Mouse (Mus musculus): ENCODE results near the gene Cdkal1.

DNA sequence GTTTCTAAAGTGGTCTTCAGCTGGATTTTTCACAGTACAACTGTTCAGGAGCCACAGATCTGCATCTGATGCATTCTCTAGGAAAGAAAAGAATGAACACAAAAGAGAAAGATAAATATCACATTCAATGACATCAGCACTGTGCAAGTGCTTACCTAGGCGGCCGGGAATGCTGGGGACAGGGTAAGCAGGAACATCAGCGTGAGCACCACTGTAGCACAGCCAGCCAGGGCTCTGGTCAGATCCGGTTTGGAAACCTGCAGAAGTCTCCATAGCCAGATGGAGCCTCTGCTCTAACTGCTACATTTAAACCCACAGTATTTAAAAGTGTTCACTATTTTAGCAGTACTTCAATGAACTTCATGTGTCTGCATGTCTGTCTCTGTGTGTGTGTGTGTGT, 78.2 kb downstream of the Cdkal1 start:
- no peak for TF ChIP-seq CTCF (IDR thresholded peaks at IDR 0.05; ENCODE audit: control insufficient read depth, insufficient read depth, insufficient read length)
- no peak for TF ChIP-seq USF1 (IDR thresholded peaks at IDR 0.05; ENCODE audit: low read depth)
- no peak for TF ChIP-seq FOSL1 (IDR thresholded peaks at IDR 0.05; ENCODE audit: insufficient read depth, low read length, poor library complexity, severe bottlenecking)
- TF ChIP-seq MAX (IDR thresholded peaks at IDR 0.05) = no peak
